Mouse (Mus musculus): ENCODE measurements around the gene Sspo. TPM values are rescaled to one million over a fixed set of nuclear protein-coding genes. Genes with fewer than 3 reads are reported as not detected.
"Not testable (repeated sequence)": the region's sequence is repeated elsewhere in the genome, so short reads cannot be mapped to it uniquely, and the experiment has no call there.

Sspo gene
- total RNA-seq, 2 experiments from 2014 or later, result 0.16 to 1.1 TPM

GRCm38 (mm10) chr6:48467490-48467889 is 19.5 kb downstream of the Sspo start:
- intact Hi-C loops (cut with DNase I; ENCODE audit: low total_unique reads), result no loop called here
- no peak for DNase-seq

GRCm38 (mm10) chr6:48470739-48471138 is 22.7 kb downstream of the Sspo start:
- intact Hi-C loops (cut with DNase I; ENCODE audit: low total_unique reads), result no loop called here
- no peak for DNase-seq

GRCm38 (mm10) chr6:48478446-48478845 is 30.4 kb downstream of the Sspo start:
- intact Hi-C loops (cut with DNase I; ENCODE audit: low total_unique reads), result no loop called here
- DNase-seq, result no peak

GRCm38 (mm10) chr6:48482501-48482900 is 34.5 kb downstream of the Sspo start:
- intact Hi-C loops (cut with DNase I; ENCODE audit: low total_unique reads), result loop anchor here (10.0 kb wide), 1 partner anchor 308 kb away; no protein-coding TSS in a partner anchor
- DNase-seq, result no peak

GRCm38 (mm10) chr6:48487747-48488725 is 40.0 kb downstream of the Sspo start:
- DNase-seq, result peak; percentile 54
- intact Hi-C loops (cut with DNase I; ENCODE audit: low total_unique reads), result loop anchor here (10.0 kb wide), 1 partner anchor 313 kb away; no protein-coding TSS in a partner anchor

- intact Hi-C loops (cut with DNase I; ENCODE audit: low total_unique reads), result loop anchor here (10.0 kb wide), 1 partner anchor 315 kb away; no protein-coding TSS in a partner anchor
- peak; percentile 53 for DNase-seq
These were observed 41.7 kb downstream of the Sspo start for GRCm38 (mm10) chr6:48489741-48490140.

GRCm38 (mm10) chr6:48491361-48491760 is 43.3 kb downstream of the Sspo start:
- DNase-seq, result no peak

GRCm38 (mm10) chr6:48493136-48493730 is 45.2 kb downstream of the Sspo start:
- no peak for DNase-seq
- intact Hi-C loops (cut with DNase I; ENCODE audit: low total_unique reads), result no loop called here

More at GRCm38 (mm10) chr6:48491361-48491760, 43.3 kb downstream of the Sspo start:
- intact Hi-C loops (cut with DNase I; ENCODE audit: low total_unique reads), result no loop called here

- intact Hi-C loops (cut with DNase I; ENCODE audit: low total_unique reads), result no loop called here
- DNase-seq, result no peak
These were observed 49.5 kb downstream of the Sspo start for GRCm38 (mm10) chr6:48497521-48497920.

- no peak for DNase-seq
- intact Hi-C loops (cut with DNase I; ENCODE audit: low total_unique reads), result no loop called here
These were observed 55.8 kb downstream of the Sspo start for GRCm38 (mm10) chr6:48503847-48504240.

GRCm38 (mm10) chr6:48504241-48504854 is 56.3 kb downstream of the Sspo start:
- intact Hi-C loops (cut with DNase I; ENCODE audit: low total_unique reads), result no loop called here
- peak; percentile 84 for DNase-seq

GRCm38 (mm10) chr6:48508087-48508486 is 60.1 kb downstream of the Sspo start:
- intact Hi-C loops (cut with DNase I; ENCODE audit: low total_unique reads), result no loop called here
- no peak for DNase-seq

GRCm38 (mm10) chr6:48510426-48510825 is 62.4 kb downstream of the Sspo start:
- DNase-seq, result no peak
- intact Hi-C loops (cut with DNase I; ENCODE audit: low total_unique reads), result no loop called here

GRCm38 (mm10) chr6:48511861-48512260 is 63.8 kb downstream of the Sspo start:
- DNase-seq, result no peak
- intact Hi-C loops (cut with DNase I; ENCODE audit: low total_unique reads), result no loop called here

GRCm38 (mm10) chr6:48524882-48525281 is 76.9 kb downstream of the Sspo start:
- intact Hi-C loops (cut with DNase I; ENCODE audit: low total_unique reads); DNase-seq: not testable (repeated sequence)

- intact Hi-C loops (cut with DNase I; ENCODE audit: low total_unique reads), result no loop called here
- DNase-seq, result no peak
These were observed 79.9 kb downstream of the Sspo start for GRCm38 (mm10) chr6:48527901-48528300.

GRCm38 (mm10) chr6:48529261-48529660 is 81.2 kb downstream of the Sspo start:
- DNase-seq, result no peak
- intact Hi-C loops (cut with DNase I; ENCODE audit: low total_unique reads), result no loop called here

GRCm38 (mm10) chr6:48529871-48530440 is 81.9 kb downstream of the Sspo start:
- intact Hi-C loops (cut with DNase I; ENCODE audit: low total_unique reads), result no loop called here
- DNase-seq, result no peak

GRCm38 (mm10) chr6:48530862-48531261 is 82.8 kb downstream of the Sspo start:
- no peak for DNase-seq
- intact Hi-C loops (cut with DNase I; ENCODE audit: low total_unique reads), result no loop called here

GRCm38 (mm10) chr6:48533475-48533874 is 85.4 kb downstream of the Sspo start:
- no peak for DNase-seq
- intact Hi-C loops (cut with DNase I; ENCODE audit: low total_unique reads), result no loop called here

Measured in gastrocnemius, postnatal 14 days (tissue).